Mouse (Mus musculus): Measurements from ENCODE around the gene Kremen2. TPM values are rescaled to one million over a fixed set of nuclear protein-coding genes. Genes with fewer than 3 reads are reported as not detected.

Kremen2 gene
- polyA plus RNA-seq, 1 experiment from 2014 or later = 6.8 TPM

GRCm38 (mm10) chr17:23719455-23719854 is 26.2 kb downstream of the Kremen2 start:
- Histone ChIP-seq H3K36me3 (ENCODE audit: control insufficient read depth, insufficient read depth, low read length) (no peaks in the 10 kb centered on the region), H3K27ac (ENCODE audit: low read depth, low read length) (no peak overlapping the region), H3K4me2 (ENCODE audit: low read depth) (no peak overlapping the region), H3K4me1 (ENCODE audit: control insufficient read depth, insufficient read depth, low read length) (no peaks in the 10 kb centered on the region), H3K9me3 (ENCODE audit: control insufficient read depth, low read length) (no peaks in the 10 kb centered on the region), H3K27me3 (ENCODE audit: control insufficient read depth, insufficient read depth, low read length) (no peaks in the 10 kb centered on the region), H3K9ac (ENCODE audit: low read length) (no peak overlapping the region), H3K4me3 (ENCODE audit: low read depth, low read length) (no peak overlapping the region)
- ATAC-seq (ENCODE audit: insufficient read depth, low FRiP score, low TSS enrichment) (no peak), DNase-seq (ENCODE audit: low spot score) (no peak)
- WGBS = 42% methylated on average over 1 of the region's 1 CpGs

DNA sequence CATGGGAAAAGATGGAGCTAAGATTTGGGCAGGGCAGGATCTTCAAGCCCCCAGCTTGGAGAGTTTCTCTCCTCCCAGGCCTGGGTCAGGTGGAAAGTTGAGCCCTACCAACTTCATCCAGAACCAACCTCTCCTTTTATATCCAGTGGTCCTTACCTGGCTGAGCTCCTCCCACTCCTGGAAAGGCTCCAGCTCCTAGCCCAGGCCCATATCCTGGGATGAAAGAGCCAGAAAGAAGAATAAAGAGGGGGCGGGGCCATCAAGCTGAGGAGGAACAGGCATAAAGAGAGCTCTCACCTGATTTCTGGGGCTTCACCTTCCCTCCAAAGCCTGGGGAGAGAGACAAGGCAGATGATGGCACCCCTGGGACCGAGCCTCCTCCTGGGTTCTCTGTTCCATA is 28.6 kb downstream of the Kremen2 start:
- DNase-seq (ENCODE audit: low spot score) (no peak), ATAC-seq (ENCODE audit: insufficient read depth, low FRiP score, low TSS enrichment) (no peak)
- H3K27ac ChIP-seq (ENCODE audit: low read depth, low read length) = no peak overlapping the region
- H3K4me2 ChIP-seq (ENCODE audit: low read depth) = no peak overlapping the region
- no peaks in the 10 kb centered on the region for H3K4me1 ChIP-seq (ENCODE audit: control insufficient read depth, insufficient read depth, low read length)
- no peak overlapping the region for H3K4me3 ChIP-seq (ENCODE audit: low read depth, low read length)
- WGBS = 64% methylated on average over 2 of the region's 2 CpGs
- no peak overlapping the region for H3K9ac ChIP-seq (ENCODE audit: low read length)
- H3K27me3 ChIP-seq (ENCODE audit: control insufficient read depth, insufficient read depth, low read length) = no peaks in the 10 kb centered on the region
- H3K36me3 ChIP-seq (ENCODE audit: control insufficient read depth, insufficient read depth, low read length) = no peaks in the 10 kb centered on the region
- no peaks in the 10 kb centered on the region for H3K9me3 ChIP-seq (ENCODE audit: control insufficient read depth, low read length)

DNA sequence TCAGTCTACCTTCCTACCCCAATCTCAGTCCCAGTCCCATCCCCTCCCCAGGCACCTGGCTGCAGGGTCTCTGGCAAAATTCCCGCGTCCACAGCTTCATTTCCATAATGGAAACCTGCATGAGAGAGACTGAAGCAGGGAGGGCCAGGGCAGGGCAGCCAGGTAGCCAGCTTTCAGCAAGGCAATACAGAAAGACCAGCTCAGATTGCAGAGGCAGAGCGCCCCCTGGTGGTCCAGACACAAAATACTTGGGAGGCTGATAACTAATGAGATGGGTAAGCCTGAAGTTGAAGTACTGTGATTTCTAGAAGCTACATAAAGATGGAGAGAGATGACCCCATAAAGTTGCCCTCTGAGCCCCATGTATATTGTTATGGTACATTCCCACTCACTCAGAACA is 39.4 kb downstream of the Kremen2 start:
- 0% methylated on average over 3 of the region's 3 CpGs for WGBS
- H3K27me3 ChIP-seq (ENCODE audit: control insufficient read depth, insufficient read depth, low read length) = no peaks in the 10 kb centered on the region
- H3K4me3 ChIP-seq (ENCODE audit: low read depth, low read length) = no peak overlapping the region
- H3K9ac ChIP-seq (ENCODE audit: low read length) = no peak overlapping the region
- H3K36me3 ChIP-seq (ENCODE audit: control insufficient read depth, insufficient read depth, low read length) = no peaks in the 10 kb centered on the region
- DNase-seq (ENCODE audit: low spot score) (peak; percentile 75), ATAC-seq (ENCODE audit: insufficient read depth, low FRiP score, low TSS enrichment) (peak; percentile 45)
- H3K4me1 ChIP-seq (ENCODE audit: control insufficient read depth, insufficient read depth, low read length) = no peaks in the 10 kb centered on the region
- no peaks in the 10 kb centered on the region for H3K9me3 ChIP-seq (ENCODE audit: control insufficient read depth, low read length)
- no peak overlapping the region for H3K27ac ChIP-seq (ENCODE audit: low read depth, low read length)
- H3K4me2 ChIP-seq (ENCODE audit: low read depth) = no peak overlapping the region

DNA sequence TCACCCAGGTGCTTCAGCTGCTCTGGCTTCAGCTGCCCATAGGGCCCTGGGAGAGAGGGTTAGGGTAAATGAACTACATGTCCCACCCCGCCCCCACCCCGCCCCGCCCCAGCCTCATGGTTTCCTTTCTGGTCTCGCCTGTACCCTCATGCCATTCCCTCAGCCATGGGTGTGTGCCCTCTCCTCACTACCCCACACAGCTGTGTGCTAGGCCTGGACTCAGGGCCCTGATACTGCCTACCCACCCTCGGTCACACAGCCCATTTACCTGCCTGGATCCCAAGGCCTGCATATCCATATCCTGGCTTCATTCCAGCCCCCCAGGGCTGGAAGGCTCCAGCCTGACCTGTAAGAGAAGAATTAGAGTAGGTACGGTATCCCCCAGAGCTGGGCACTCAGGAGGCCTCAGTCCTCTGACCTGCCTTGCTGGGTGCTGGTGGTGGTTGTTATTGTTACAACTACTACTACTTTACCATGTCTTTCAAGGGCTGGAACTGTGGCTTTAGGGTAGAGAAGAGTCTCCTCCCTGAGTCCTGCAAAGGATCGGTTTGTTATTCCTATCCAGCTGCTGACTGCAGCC is 40.0 kb downstream of the Kremen2 start:
- 68% methylated on average over 7 of the region's 7 CpGs for WGBS

GRCm38 (mm10) chr17:23704741-23705140 is 40.9 kb downstream of the Kremen2 start:
- Histone ChIP-seq H3K27ac (ENCODE audit: low read depth, low read length) (no peak overlapping the region), H3K9me3 (ENCODE audit: control insufficient read depth, low read length) (no peaks in the 10 kb centered on the region), H3K4me1 (ENCODE audit: control insufficient read depth, insufficient read depth, low read length) (no peaks in the 10 kb centered on the region), H3K4me2 (ENCODE audit: low read depth) (no peak overlapping the region), H3K36me3 (ENCODE audit: control insufficient read depth, insufficient read depth, low read length) (no peaks in the 10 kb centered on the region), H3K9ac (ENCODE audit: low read length) (no peak overlapping the region), H3K4me3 (ENCODE audit: low read depth, low read length) (no peak overlapping the region), H3K27me3 (ENCODE audit: control insufficient read depth, insufficient read depth, low read length) (peaks cover 7% of the 10 kb centered on the region)
- DNase-seq (ENCODE audit: low spot score) = no peak
- ATAC-seq (ENCODE audit: insufficient read depth, low FRiP score, low TSS enrichment) = no peak
- 64% methylated on average over 7 of the region's 7 CpGs for WGBS

More for the DNA sequence above, 40.0 kb downstream of the Kremen2 start:
- Histone ChIP-seq H3K36me3 (ENCODE audit: control insufficient read depth, insufficient read depth, low read length) (no peaks in the 10 kb centered on the region), H3K4me3 (ENCODE audit: low read depth, low read length) (no peak overlapping the region), H3K9ac (ENCODE audit: low read length) (no peak overlapping the region), H3K27me3 (ENCODE audit: control insufficient read depth, insufficient read depth, low read length) (peaks cover 3% of the 10 kb centered on the region; the same call in 1 of the 2 replicates), H3K9me3 (ENCODE audit: control insufficient read depth, low read length) (no peaks in the 10 kb centered on the region), H3K4me1 (ENCODE audit: control insufficient read depth, insufficient read depth, low read length) (no peaks in the 10 kb centered on the region), H3K4me2 (ENCODE audit: low read depth) (no peak overlapping the region), H3K27ac (ENCODE audit: low read depth, low read length) (no peak overlapping the region)
- ATAC-seq (ENCODE audit: insufficient read depth, low FRiP score, low TSS enrichment) (no peak), DNase-seq (ENCODE audit: low spot score) (no peak)

DNA sequence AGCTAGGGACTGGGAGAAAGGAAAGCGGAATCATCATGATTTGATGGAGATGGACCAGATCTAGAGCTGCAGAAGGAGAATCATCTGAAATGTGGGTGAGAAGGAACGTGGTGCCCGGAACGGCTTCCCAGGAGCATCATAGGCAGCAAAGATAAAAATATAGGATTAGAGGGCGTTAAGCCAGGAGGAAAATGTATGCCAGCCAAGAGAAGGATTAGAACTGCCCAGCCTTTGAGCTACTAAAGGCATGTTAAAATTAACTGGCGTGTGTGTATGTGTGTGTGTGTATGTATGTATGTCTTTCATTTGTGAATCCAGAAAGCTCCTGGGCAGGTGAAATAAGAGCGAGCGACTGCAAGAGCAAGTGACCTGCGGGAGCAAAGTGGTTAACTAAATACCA is 42.3 kb downstream of the Kremen2 start:
- H3K4me2 ChIP-seq (ENCODE audit: low read depth) = no peak overlapping the region
- no peak for DNase-seq (ENCODE audit: low spot score)
- H3K4me1 ChIP-seq (ENCODE audit: control insufficient read depth, insufficient read depth, low read length) = no peaks in the 10 kb centered on the region
- no peaks in the 10 kb centered on the region for H3K36me3 ChIP-seq (ENCODE audit: control insufficient read depth, insufficient read depth, low read length)
- H3K9ac ChIP-seq (ENCODE audit: low read length) = no peak overlapping the region
- H3K9me3 ChIP-seq (ENCODE audit: control insufficient read depth, low read length) = no peaks in the 10 kb centered on the region
- no peak for ATAC-seq (ENCODE audit: insufficient read depth, low FRiP score, low TSS enrichment)
- WGBS = 88% methylated on average over 9 of the region's 9 CpGs
- H3K27ac ChIP-seq (ENCODE audit: low read depth, low read length) = no peak overlapping the region
- no peak overlapping the region for H3K4me3 ChIP-seq (ENCODE audit: low read depth, low read length)
- H3K27me3 ChIP-seq (ENCODE audit: control insufficient read depth, insufficient read depth, low read length) = peaks cover 18% of the 10 kb centered on the region

DNA sequence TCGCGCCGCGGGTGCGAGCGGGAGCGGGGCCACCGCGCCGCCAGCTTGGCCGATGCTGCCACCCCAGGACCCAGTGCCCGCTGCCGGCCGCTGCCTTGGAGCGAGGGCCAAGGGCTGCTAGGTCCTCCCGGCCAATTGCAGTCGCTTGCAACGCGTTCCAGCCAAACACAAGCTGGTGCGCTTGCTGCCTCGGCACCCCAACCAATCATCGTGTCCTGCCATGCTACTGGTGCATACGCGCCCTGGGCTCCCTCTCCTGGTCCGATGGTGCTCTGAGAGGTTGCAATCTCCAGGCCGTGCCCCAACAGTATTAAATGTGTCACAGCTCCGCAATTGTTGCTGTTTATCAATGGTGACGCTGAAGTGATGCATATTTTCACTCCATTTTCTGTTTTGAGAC is 45.6 kb downstream of the Kremen2 start:
- ATAC-seq (ENCODE audit: insufficient read depth, low FRiP score, low TSS enrichment) = peak; percentile 97
- Histone ChIP-seq H3K9me3 (ENCODE audit: control insufficient read depth, low read length) (no peaks in the 10 kb centered on the region), H3K27ac (ENCODE audit: low read depth, low read length) (no peak overlapping the region), H3K36me3 (ENCODE audit: control insufficient read depth, insufficient read depth, low read length) (no peaks in the 10 kb centered on the region), H3K4me3 (ENCODE audit: low read depth, low read length) (peak overlapping the region; percentile 67), H3K4me2 (ENCODE audit: low read depth) (peak overlapping the region; percentile 99), H3K27me3 (ENCODE audit: control insufficient read depth, insufficient read depth, low read length) (peaks cover 22% of the 10 kb centered on the region), H3K9ac (ENCODE audit: low read length) (peak overlapping the region; percentile 57), H3K4me1 (ENCODE audit: control insufficient read depth, insufficient read depth, low read length) (no peaks in the 10 kb centered on the region)
- peak; percentile 89 for DNase-seq (ENCODE audit: low spot score)
- under 1% methylated on average over 28 of the region's 28 CpGs for WGBS

- no peak overlapping the region for H3K27ac ChIP-seq (ENCODE audit: low read depth, low read length)
- peak overlapping the region; percentile 99 for H3K4me2 ChIP-seq (ENCODE audit: low read depth)
- H3K4me1 ChIP-seq (ENCODE audit: control insufficient read depth, insufficient read depth, low read length) = no peaks in the 10 kb centered on the region
- peak overlapping the region; percentile 67 for H3K4me3 ChIP-seq (ENCODE audit: low read depth, low read length)
- H3K27me3 ChIP-seq (ENCODE audit: control insufficient read depth, insufficient read depth, low read length) = peaks cover 22% of the 10 kb centered on the region
- H3K36me3 ChIP-seq (ENCODE audit: control insufficient read depth, insufficient read depth, low read length) = no peaks in the 10 kb centered on the region
- ATAC-seq (ENCODE audit: insufficient read depth, low FRiP score, low TSS enrichment) = peak; percentile 49
- DNase-seq (ENCODE audit: low spot score) = peak; percentile 21
- no peaks in the 10 kb centered on the region for H3K9me3 ChIP-seq (ENCODE audit: control insufficient read depth, low read length)
- peak overlapping the region; percentile 57 for H3K9ac ChIP-seq (ENCODE audit: low read length)
- under 1% methylated on average over 61 of the region's 101 CpGs for WGBS
These were observed 46.2 kb downstream of the Kremen2 start for GRCm38 (mm10) chr17:23699131-23700077.

- peaks cover 20% of the 10 kb centered on the region for H3K27me3 ChIP-seq (ENCODE audit: control insufficient read depth, insufficient read depth, low read length)
- no peaks in the 10 kb centered on the region for H3K9me3 ChIP-seq (ENCODE audit: control insufficient read depth, low read length)
- H3K9ac ChIP-seq (ENCODE audit: low read length) = no peak overlapping the region
- DNase-seq (ENCODE audit: low spot score) (no peak), ATAC-seq (ENCODE audit: insufficient read depth, low FRiP score, low TSS enrichment) (no peak)
- H3K4me2 ChIP-seq (ENCODE audit: low read depth) = no peak overlapping the region
- H3K27ac ChIP-seq (ENCODE audit: low read depth, low read length) = no peak overlapping the region
- WGBS = 8% methylated on average over 3 of the region's 3 CpGs
- no peak overlapping the region for H3K4me3 ChIP-seq (ENCODE audit: low read depth, low read length)
- no peaks in the 10 kb centered on the region for H3K4me1 ChIP-seq (ENCODE audit: control insufficient read depth, insufficient read depth, low read length)
- no peaks in the 10 kb centered on the region for H3K36me3 ChIP-seq (ENCODE audit: control insufficient read depth, insufficient read depth, low read length)
These were observed 49.8 kb downstream of the Kremen2 start for GRCm38 (mm10) chr17:23695801-23696200.
